Mouse (Mus musculus) E14TG2a.4 (cell line): Measurements from ENCODE around the gene Adgrf5.

Experiments used
- CTCF ChIP-seq: conservative IDR thresholded peaks from 2 replicates; pipeline ENCODE4 v1.5.1; 2014; ENCODE audit warnings: low read length
- NANOG ChIP-seq: IDR thresholded peaks from 2 replicates; pipeline ENCODE4 v1.6.1; 2014; ENCODE audit warnings: borderline replicate concordance, low read length, mixed read lengths
- POU5F1 ChIP-seq: IDR thresholded peaks from 2 replicates; pipeline ENCODE4 v1.6.1; 2014; ENCODE audit warnings: low read length, borderline replicate concordance

DNA sequence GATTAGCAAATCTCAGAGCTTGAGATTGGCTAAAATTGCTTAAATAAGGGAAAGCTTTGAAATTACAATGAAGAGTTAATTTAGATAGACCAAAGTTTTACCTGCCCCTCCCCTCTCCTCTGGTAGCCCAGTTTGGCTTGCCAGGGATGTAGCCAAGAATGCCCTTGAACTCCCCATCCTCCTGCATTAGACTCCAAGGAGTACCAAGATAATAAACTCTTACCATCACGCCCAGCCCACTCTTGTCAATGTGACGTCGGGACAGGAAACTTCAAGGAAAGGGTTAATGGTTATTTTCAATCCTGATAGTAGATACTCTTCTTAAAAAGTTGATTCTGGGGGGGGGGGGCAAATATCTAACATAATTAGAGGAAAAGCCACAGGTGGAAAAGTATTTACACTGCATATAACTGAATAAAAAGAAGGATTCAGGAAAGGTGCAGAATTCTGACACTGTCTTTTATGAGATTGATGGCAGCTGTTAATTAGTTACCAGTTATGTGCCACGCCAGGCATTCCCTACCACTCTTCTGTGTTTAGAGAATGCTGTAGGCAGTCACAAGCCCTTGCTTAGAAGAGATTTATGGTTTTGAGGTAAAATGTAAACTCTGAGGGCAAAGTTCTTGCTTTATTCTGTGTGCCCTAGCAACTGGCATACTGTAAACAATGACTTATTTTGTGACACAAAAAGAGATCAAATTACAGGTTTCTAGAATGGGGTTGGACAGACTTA lies 143.8 kb downstream of the Adgrf5 start:
- TF ChIP-seq POU5F1, result no peak
- no peak for TF ChIP-seq CTCF
- no peak for TF ChIP-seq NANOG
